Mouse (Mus musculus): ENCODE results near the gene Qrich2. TPM values are rescaled to one million over a fixed set of nuclear protein-coding genes. Genes with fewer than 3 reads are reported as not detected.

Qrich2 gene
- polyA plus RNA-seq, 1 experiment from 2014 or later = not detected

DNA sequence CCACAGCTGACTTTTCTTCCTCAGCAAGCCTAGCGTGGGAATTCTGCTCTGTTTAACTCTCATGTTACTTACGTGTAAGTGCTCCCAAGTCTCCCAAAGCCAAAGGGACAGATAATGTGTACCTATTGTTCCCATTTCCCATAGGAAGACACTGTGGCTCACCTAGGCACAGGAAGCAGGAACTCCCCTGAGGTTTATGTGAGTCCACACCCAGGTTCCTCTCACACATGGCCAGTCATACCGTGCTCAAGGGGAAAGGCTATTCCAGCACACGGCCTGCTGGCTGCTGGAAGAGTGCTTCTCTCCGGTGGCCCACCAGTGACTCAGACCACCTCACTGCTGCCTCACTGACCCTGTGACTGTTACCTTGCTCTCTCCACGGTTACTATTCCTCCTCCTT is 44.9 kb downstream of the Qrich2 start:
- H3K36me3 ChIP-seq (ENCODE audit: control insufficient read depth, insufficient read depth, low read length) = no peaks in the 10 kb centered on the region
- ATAC-seq (ENCODE audit: low read depth) = no peak
- H3K9me3 ChIP-seq (ENCODE audit: control insufficient read depth, low read length) = no peaks in the 10 kb centered on the region
- H3K27ac ChIP-seq (ENCODE audit: low read length) = no peak overlapping the region
- H3K9ac ChIP-seq (ENCODE audit: low read length) = no peak overlapping the region
- no peak overlapping the region for H3K4me3 ChIP-seq (ENCODE audit: low read length)
- H3K4me2 ChIP-seq (ENCODE audit: low read depth, low read length) = no peak overlapping the region
- no peaks in the 10 kb centered on the region for H3K27me3 ChIP-seq (ENCODE audit: control insufficient read depth, insufficient read depth, low read depth, low read length)
- 63% methylated on average over 6 of the region's 6 CpGs for WGBS
- peaks cover 11% of the 10 kb centered on the region for H3K4me1 ChIP-seq (replicated peaks; ENCODE audit: control insufficient read depth, insufficient read depth, low read length)

DNA sequence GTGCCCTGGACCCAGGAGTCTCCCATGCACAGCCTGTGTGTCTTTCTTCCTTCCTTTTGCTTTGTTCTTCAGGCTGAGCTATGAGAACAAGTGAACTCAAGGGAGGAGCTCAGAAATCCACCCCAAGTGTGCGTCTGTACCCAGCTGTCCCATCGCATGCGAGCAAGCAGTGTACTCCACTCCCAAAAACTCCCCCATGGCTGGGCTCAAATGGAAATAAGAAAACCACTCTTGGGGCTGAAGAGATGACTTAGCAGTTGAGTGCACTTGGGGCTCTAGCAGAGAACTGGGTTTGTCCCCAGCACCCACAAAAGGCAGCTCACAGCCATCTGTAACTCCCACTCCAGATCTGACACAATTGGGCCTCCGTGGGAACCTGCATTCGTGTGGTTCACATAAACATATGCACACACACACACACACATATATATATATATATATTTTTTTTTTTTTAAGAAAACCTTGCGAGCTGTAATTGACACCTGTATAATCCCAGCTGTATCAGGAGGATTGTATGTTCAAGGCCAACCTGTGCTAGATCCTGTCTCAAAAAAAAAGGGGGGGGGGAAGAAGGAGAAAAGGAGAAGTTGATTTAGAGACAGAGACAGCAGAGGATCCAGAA is 47.1 kb downstream of the Qrich2 start:
- WGBS = 47% methylated on average over 6 of the region's 6 CpGs
- peak; percentile 46 for ATAC-seq (ENCODE audit: low read depth)
- Histone ChIP-seq H3K4me2 (ENCODE audit: low read depth, low read length) (no peak overlapping the region), H3K4me3 (ENCODE audit: low read length) (no peak overlapping the region), H3K27ac (ENCODE audit: low read length) (peak overlapping the region; percentile 64), H3K9ac (ENCODE audit: low read length) (no peak overlapping the region), H3K27me3 (ENCODE audit: control insufficient read depth, insufficient read depth, low read depth, low read length) (no peaks in the 10 kb centered on the region), H3K36me3 (ENCODE audit: control insufficient read depth, insufficient read depth, low read length) (no peaks in the 10 kb centered on the region), H3K4me1 (replicated peaks; ENCODE audit: control insufficient read depth, insufficient read depth, low read length) (peaks cover 11% of the 10 kb centered on the region), H3K9me3 (ENCODE audit: control insufficient read depth, low read length) (no peaks in the 10 kb centered on the region)

DNA sequence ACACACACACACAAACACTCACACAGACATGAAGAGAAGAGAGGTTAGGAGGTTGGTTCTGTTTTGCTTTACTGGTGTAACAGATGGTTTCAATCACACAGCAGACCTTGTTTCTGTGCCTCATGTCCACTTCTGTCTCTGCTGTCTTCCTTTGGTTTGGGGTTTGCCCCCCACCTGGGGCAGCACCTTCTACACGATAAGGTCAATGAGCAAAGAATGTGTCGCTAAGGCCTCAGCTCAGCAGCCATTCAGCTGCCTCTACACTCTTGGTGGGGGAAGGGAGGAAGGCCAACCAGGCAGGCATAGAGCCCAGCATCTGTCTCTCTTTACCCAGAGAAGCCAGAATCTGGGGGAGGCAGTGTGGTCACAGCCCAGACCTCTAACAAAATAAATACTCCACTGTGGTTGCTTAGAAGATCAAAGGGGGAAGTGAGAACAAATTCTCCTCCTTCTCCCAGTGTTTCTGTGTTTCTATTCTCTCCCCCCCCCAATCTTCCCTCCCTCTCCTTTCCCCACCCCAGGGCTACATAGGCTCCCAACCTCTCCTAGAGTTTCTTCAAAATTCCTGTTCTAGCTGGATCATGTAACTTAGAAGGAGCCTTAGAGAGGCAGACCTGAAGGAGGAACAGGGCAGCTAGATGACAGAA is 47.7 kb downstream of the Qrich2 start:
- Histone ChIP-seq H3K9me3 (ENCODE audit: control insufficient read depth, low read length) (no peaks in the 10 kb centered on the region), H3K36me3 (ENCODE audit: control insufficient read depth, insufficient read depth, low read length) (no peaks in the 10 kb centered on the region), H3K9ac (ENCODE audit: low read length) (no peak overlapping the region), H3K27ac (ENCODE audit: low read length) (peak overlapping the region; percentile 64), H3K4me2 (ENCODE audit: low read depth, low read length) (no peak overlapping the region), H3K4me3 (ENCODE audit: low read length) (no peak overlapping the region), H3K27me3 (ENCODE audit: control insufficient read depth, insufficient read depth, low read depth, low read length) (no peaks in the 10 kb centered on the region), H3K4me1 (replicated peaks; ENCODE audit: control insufficient read depth, insufficient read depth, low read length) (peaks cover 14% of the 10 kb centered on the region)
- 0% methylated on average over 2 of the region's 2 CpGs for WGBS
- peak; percentile 72 for ATAC-seq (ENCODE audit: low read depth)

DNA sequence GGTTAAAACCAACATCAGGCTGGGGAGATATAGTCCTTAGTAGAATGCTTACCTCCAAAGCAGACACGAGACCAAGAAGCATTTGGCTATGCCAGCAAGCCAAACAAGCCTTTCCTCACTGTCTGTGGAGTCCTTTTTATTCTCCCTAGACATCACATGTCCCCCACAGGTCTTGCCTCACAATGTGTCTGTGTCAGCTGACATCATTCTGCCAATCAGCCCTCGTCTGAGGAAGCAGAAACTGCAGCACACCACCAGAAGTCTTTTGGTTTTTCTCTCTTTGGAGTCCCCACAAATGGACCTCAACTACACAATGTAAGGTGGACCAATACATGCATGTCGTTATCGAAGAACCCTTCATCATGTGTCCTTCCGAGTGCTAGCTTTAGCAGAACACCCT is 49.0 kb downstream of the Qrich2 start:
- ATAC-seq (ENCODE audit: low read depth) = no peak
- no peak overlapping the region for H3K4me2 ChIP-seq (ENCODE audit: low read depth, low read length)
- peaks cover 16% of the 10 kb centered on the region for H3K4me1 ChIP-seq (replicated peaks; ENCODE audit: control insufficient read depth, insufficient read depth, low read length)
- H3K9ac ChIP-seq (ENCODE audit: low read length) = no peak overlapping the region
- 87% methylated on average over 5 of the region's 5 CpGs for WGBS
- no peaks in the 10 kb centered on the region for H3K36me3 ChIP-seq (ENCODE audit: control insufficient read depth, insufficient read depth, low read length)
- H3K27ac ChIP-seq (ENCODE audit: low read length) = no peak overlapping the region
- H3K9me3 ChIP-seq (ENCODE audit: control insufficient read depth, low read length) = no peaks in the 10 kb centered on the region
- H3K4me3 ChIP-seq (ENCODE audit: low read length) = no peak overlapping the region
- H3K27me3 ChIP-seq (ENCODE audit: control insufficient read depth, insufficient read depth, low read depth, low read length) = no peaks in the 10 kb centered on the region

DNA sequence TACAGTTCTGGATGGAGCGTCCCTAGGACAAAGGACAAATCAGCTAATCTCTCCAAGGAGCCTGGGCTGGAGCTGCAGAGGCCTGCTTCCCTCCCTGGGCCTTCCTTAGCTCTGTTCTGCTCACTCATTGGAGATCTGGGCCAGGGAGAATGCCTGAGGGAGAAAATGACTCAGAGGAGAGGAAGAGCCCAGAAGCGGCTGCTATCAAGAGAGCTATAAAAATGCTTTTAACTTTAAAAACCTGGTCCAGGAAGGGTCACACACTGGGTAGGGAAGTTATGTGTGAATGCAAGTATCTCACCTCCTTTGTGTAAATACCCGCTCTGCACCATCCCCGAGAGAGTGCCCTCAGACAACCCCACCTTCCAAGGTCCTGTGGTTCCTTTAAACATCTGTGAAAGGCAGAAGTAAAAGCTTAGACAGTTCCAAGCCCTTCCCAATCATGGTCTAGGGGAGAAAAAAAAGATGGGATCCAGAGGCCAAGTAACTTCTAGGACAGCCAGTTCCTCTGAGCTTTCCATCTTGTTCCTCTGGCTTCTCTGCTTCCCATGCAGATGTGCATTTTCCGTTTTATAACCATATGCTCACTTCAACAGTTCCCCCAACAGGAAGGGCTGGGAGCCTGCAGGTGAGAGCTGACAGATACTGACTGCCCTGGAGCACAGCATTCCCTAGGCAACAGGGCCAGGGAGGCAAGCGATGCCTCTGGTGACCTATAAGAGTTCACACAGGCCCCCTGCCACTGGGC is 49.7 kb downstream of the Qrich2 start:
- WGBS = 54% methylated on average over 6 of the region's 6 CpGs
- Histone ChIP-seq H3K27me3 (ENCODE audit: control insufficient read depth, insufficient read depth, low read depth, low read length) (no peaks in the 10 kb centered on the region), H3K27ac (ENCODE audit: low read length) (no peak overlapping the region), H3K4me1 (replicated peaks; ENCODE audit: control insufficient read depth, insufficient read depth, low read length) (peaks cover 22% of the 10 kb centered on the region), H3K9me3 (ENCODE audit: control insufficient read depth, low read length) (no peaks in the 10 kb centered on the region), H3K4me2 (ENCODE audit: low read depth, low read length) (no peak overlapping the region), H3K36me3 (ENCODE audit: control insufficient read depth, insufficient read depth, low read length) (no peaks in the 10 kb centered on the region), H3K9ac (ENCODE audit: low read length) (no peak overlapping the region), H3K4me3 (ENCODE audit: low read length) (no peak overlapping the region)
- ATAC-seq (ENCODE audit: low read depth) = no peak

DNA sequence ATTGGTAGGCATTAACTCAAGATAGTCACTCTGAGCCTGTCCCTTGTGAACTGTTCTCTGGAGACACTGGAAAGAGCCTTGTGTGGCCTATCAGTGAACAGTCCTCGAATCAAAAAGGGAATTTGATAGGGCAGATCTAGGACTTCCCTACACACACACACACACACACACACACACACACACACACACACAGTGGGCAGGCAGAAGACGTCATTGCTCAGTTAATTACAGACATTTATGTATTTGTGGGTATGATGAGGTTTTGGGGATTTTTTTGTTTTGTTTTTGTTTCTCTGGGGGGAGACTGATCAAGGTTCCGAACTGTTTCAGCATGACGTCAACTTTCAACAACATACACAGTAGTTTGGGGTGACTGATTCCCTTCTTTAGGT is 52.4 kb downstream of the Qrich2 start:
- Histone ChIP-seq H3K36me3 (ENCODE audit: control insufficient read depth, insufficient read depth, low read length) (no peaks in the 10 kb centered on the region), H3K9ac (ENCODE audit: low read length) (peak overlapping the region; percentile 79; the same call in 1 of the 2 replicates), H3K4me3 (ENCODE audit: low read length) (peak overlapping the region; percentile 73), H3K4me1 (replicated peaks; ENCODE audit: control insufficient read depth, insufficient read depth, low read length) (peaks cover 20% of the 10 kb centered on the region), H3K9me3 (ENCODE audit: control insufficient read depth, low read length) (no peaks in the 10 kb centered on the region), H3K27me3 (ENCODE audit: control insufficient read depth, insufficient read depth, low read depth, low read length) (no peaks in the 10 kb centered on the region), H3K4me2 (ENCODE audit: low read depth, low read length) (peak overlapping the region; percentile 96), H3K27ac (ENCODE audit: low read length) (no peak overlapping the region)
- no peak for ATAC-seq (ENCODE audit: low read depth)
- 76% methylated on average over 4 of the region's 4 CpGs for WGBS

DNA sequence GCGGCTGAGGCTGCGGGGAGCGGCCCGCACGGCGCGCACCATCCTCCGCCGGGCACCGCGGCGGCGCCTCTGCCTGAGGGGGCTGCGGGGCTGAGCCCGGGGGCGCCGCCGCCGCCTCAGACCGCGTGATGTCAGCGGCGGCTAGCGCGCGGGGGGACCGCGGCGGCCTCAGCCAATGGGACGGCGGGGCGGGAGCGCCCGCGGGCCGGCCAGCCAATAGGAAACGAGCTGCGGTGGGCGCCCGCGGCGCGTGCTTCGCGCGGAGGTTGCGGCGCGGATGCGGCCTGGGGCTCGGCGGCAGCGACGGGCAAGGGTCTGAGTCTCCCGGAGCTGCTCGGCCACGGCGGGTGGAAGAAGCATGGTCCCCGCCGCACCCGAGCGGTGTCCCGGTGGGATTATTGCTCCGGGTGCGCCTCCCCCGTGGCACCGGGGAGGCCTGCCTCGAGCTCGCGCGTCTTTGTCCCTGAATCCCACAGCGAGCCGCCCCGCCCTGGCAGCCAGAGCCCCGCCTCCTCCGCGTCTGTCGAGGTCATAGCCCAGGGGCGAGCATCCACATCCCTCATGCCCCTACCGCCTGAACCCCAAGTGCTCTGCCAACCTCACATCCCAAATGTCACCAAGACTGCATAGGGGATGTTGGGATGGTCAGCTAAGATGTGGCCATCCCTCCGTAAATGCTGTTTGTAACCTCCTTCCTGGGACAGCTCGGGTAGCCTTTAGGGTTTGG is 53.0 kb downstream of the Qrich2 start, which contains the start of gene Rnf157:
Rnf157 (minus strand) TSS at position 129 of the 727 bp plus-strand sequence.
- WGBS = 2% methylated on average over 57 of the region's 82 CpGs
- H3K27ac ChIP-seq (ENCODE audit: low read length) = peak within 1 kb of the TSS; percentile 37; the same call in 1 of the 2 replicates

DNA sequence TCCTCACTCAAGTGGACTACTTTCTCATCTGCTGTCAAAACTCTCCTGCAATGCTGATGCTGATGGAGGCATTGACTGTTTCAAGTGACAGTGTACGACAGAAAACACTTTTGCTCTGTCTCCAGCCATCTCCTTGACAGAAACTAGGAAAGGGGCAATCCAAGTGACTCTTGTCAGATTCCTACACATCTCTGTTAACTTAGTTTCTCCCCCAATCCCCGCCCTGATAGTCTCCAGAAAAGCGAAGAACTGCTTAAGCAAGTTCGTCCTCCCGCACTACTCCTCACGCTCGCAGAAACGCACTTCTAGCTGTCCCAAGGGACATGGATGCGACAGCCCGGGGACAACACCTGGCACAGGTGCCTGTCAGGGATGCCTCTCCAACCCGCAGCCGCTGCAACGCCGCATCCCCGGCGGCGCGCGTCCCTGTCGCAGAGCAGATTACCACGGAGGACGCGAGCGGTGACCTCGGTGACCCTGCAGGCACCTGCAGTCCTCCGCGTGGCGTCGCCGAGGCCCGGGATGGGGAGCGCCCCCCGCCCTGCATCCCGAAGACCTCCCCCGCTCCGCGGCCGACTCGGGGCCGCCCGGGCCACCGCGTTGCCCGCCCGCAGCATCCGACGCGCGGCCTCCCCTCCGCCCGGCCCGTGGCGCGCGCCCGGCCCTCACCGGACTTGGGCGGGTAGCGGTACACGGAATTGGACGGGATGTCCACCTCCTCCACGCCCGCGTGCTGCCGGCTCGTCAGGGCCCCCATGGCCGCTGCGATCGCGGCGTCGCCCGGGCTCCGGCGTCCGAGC is 53.8 kb downstream of the Qrich2 start:
- ATAC-seq (ENCODE audit: low read depth) = peak; percentile 60
- Histone ChIP-seq H3K27me3 (ENCODE audit: control insufficient read depth, insufficient read depth, low read depth, low read length) (no peaks in the 10 kb centered on the region), H3K4me3 (ENCODE audit: low read length) (peak overlapping the region; percentile 73), H3K4me2 (ENCODE audit: low read depth, low read length) (peak overlapping the region; percentile 96), H3K4me1 (replicated peaks; ENCODE audit: control insufficient read depth, insufficient read depth, low read length) (peaks cover 11% of the 10 kb centered on the region), H3K9ac (ENCODE audit: low read length) (peak overlapping the region; percentile 79), H3K36me3 (ENCODE audit: control insufficient read depth, insufficient read depth, low read length) (no peaks in the 10 kb centered on the region), H3K9me3 (ENCODE audit: control insufficient read depth, low read length) (no peaks in the 10 kb centered on the region), H3K27ac (ENCODE audit: low read length) (no peak overlapping the region)
- WGBS = under 1% methylated on average over 45 of the region's 76 CpGs

More for the DNA sequence above, 53.0 kb downstream of the Qrich2 start, which contains the start of gene Rnf157:
- Histone ChIP-seq H3K9me3 (ENCODE audit: control insufficient read depth, low read length) (no peaks in the 10 kb centered on the region), H3K9ac (ENCODE audit: low read length) (peak within 1 kb of the TSS; percentile 79), H3K4me1 (replicated peaks; ENCODE audit: control insufficient read depth, insufficient read depth, low read length) (peaks cover 14% of the 10 kb centered on the region), H3K27me3 (ENCODE audit: control insufficient read depth, insufficient read depth, low read depth, low read length) (no peaks in the 10 kb centered on the region), H3K4me2 (ENCODE audit: low read depth, low read length) (peak within 1 kb of the TSS; percentile 96), H3K36me3 (ENCODE audit: control insufficient read depth, insufficient read depth, low read length) (no peaks in the 10 kb centered on the region), H3K4me3 (ENCODE audit: low read length) (peak within 1 kb of the TSS; percentile 73)
- peak; percentile 96 for ATAC-seq (ENCODE audit: low read depth)
